Mouse (Mus musculus): ENCODE results near the gene Htr3b. TPM values are rescaled to one million over a fixed set of nuclear protein-coding genes. Genes with fewer than 3 reads are reported as not detected.
A peak's percentile ranks its signal among the peaks of the same experiment; 100 is the strongest.
"Not testable (repeated sequence)": the region's sequence is repeated elsewhere in the genome, so short reads cannot be mapped to it uniquely, and the experiment has no call there.

Htr3b gene
- 0.20 TPM in 1 of 2 replicates, not detected in the other for polyA plus RNA-seq (2015; fragmentation: Nextera tagmentation; extraction: Ambion mirVana)

- peaks cover 8% of the 10 kb centered on the region; the same call in 1 of the 2 replicates for H3K27me3 ChIP-seq
- no peak within 1 kb of the TSS for H3K4me2 ChIP-seq
- no peak for ATAC-seq (ENCODE audit: borderline replicate concordance, extremely low read depth, low FRiP score, low TSS enrichment)
- H3K9ac ChIP-seq, result no peak within 1 kb of the TSS
- H3K4me1 ChIP-seq, result no peaks in the 10 kb centered on the region
- no peak within 1 kb of the TSS for H3K27ac ChIP-seq
- no peaks in the 10 kb centered on the region for H3K36me3 ChIP-seq
- WGBS, result 62% methylated on average over 7 of the region's 7 CpGs
- H3K9me3 ChIP-seq, result no peaks in the 10 kb centered on the region
- no peak within 1 kb of the TSS for H3K4me3 ChIP-seq
Measured at GRCm38 (mm10) chr9:48964587-48965040, at the start of gene Htr3b. Htr3b (minus strand) TSS chr9:48964990.

GRCm38 (mm10) chr9:48999256-48999655 is 34.5 kb upstream of the Htr3b start:
- Histone ChIP-seq H3K4me1 (no peaks in the 10 kb centered on the region), H3K36me3 (peaks cover 17% of the 10 kb centered on the region), H3K27ac (no peak overlapping the region), H3K9ac (no peak overlapping the region), H3K4me3 (no peak overlapping the region), H3K27me3 (no peaks in the 10 kb centered on the region), H3K4me2 (no peak overlapping the region), H3K9me3 (no peaks in the 10 kb centered on the region)
- no peak for ATAC-seq (ENCODE audit: borderline replicate concordance, extremely low read depth, low FRiP score, low TSS enrichment)
- 86% methylated on average over 6 of the region's 6 CpGs for WGBS

- no peak overlapping the region for H3K4me3 ChIP-seq
- H3K4me1 ChIP-seq, result no peaks in the 10 kb centered on the region
- no peak overlapping the region for H3K9ac ChIP-seq
- ATAC-seq (ENCODE audit: borderline replicate concordance, extremely low read depth, low FRiP score, low TSS enrichment), result no peak
- 85% methylated on average over 1 of the region's 1 CpGs for WGBS
- H3K27ac ChIP-seq, result no peak overlapping the region
- H3K27me3 ChIP-seq, result no peaks in the 10 kb centered on the region
- H3K4me2 ChIP-seq, result no peak overlapping the region
- no peaks in the 10 kb centered on the region for H3K9me3 ChIP-seq
- peaks cover 2% of the 10 kb centered on the region for H3K36me3 ChIP-seq
Measured at GRCm38 (mm10) chr9:48995735-48996134, 30.9 kb upstream of the Htr3b start.

- Histone ChIP-seq H3K36me3 (no peaks in the 10 kb centered on the region), H3K27ac (no peak overlapping the region), H3K9ac (no peak overlapping the region), H3K27me3 (no peaks in the 10 kb centered on the region), H3K4me1 (no peaks in the 10 kb centered on the region), H3K4me3 (no peak overlapping the region), H3K4me2 (no peak overlapping the region), H3K9me3 (no peaks in the 10 kb centered on the region)
- WGBS, result 89% methylated on average over 7 of the region's 7 CpGs
- no peak for ATAC-seq (ENCODE audit: borderline replicate concordance, extremely low read depth, low FRiP score, low TSS enrichment)
Measured at GRCm38 (mm10) chr9:48994779-48995178, 30.0 kb upstream of the Htr3b start.

- H3K4me3 ChIP-seq, result no peak overlapping the region
- H3K27me3 ChIP-seq, result no peaks in the 10 kb centered on the region
- H3K9ac ChIP-seq, result no peak overlapping the region
- H3K27ac ChIP-seq, result no peak overlapping the region
- H3K36me3 ChIP-seq, result no peaks in the 10 kb centered on the region
- H3K4me2 ChIP-seq, result no peak overlapping the region
- peaks cover 18% of the 10 kb centered on the region for H3K4me1 ChIP-seq
- H3K9me3 ChIP-seq, result no peaks in the 10 kb centered on the region
- 78% methylated on average over 5 of the region's 5 CpGs for whole genome bisulfite sequencing
- no peak for ATAC-seq (ENCODE audit: borderline replicate concordance, extremely low read depth, low FRiP score, low TSS enrichment)
Measured at GRCm38 (mm10) chr9:48991671-48992070, 26.9 kb upstream of the Htr3b start.

GRCm38 (mm10) chr9:48987201-48988101 is 22.7 kb upstream of the Htr3b start:
- no peak for ATAC-seq (ENCODE audit: borderline replicate concordance, extremely low read depth, low FRiP score, low TSS enrichment)
- WGBS, result 30% methylated on average over 12 of the region's 12 CpGs
- no peaks in the 10 kb centered on the region for H3K9me3 ChIP-seq
- no peaks in the 10 kb centered on the region for H3K27me3 ChIP-seq
- no peaks in the 10 kb centered on the region for H3K36me3 ChIP-seq
- H3K4me3 ChIP-seq, result peak overlapping the region; percentile 0; the same call in 1 of the 2 replicates
- H3K27ac ChIP-seq, result no peak overlapping the region
- H3K4me1 ChIP-seq, result peaks cover 19% of the 10 kb centered on the region
- no peak overlapping the region; the same call in 1 of the 2 replicates for H3K9ac ChIP-seq
- peak overlapping the region; percentile 31 for H3K4me2 ChIP-seq

- no peaks in the 10 kb centered on the region for H3K27me3 ChIP-seq
- H3K4me2 ChIP-seq, result peak overlapping the region; percentile 80
- no peak overlapping the region for H3K9ac ChIP-seq
- no peaks in the 10 kb centered on the region for H3K36me3 ChIP-seq
- 28% methylated on average over 7 of the region's 7 CpGs for WGBS
- no peak for ATAC-seq (ENCODE audit: borderline replicate concordance, extremely low read depth, low FRiP score, low TSS enrichment)
- no peak overlapping the region for H3K27ac ChIP-seq
- H3K9me3 ChIP-seq, result no peaks in the 10 kb centered on the region
- H3K4me3 ChIP-seq, result peak overlapping the region; percentile 69; the same call in 1 of the 2 replicates
- H3K4me1 ChIP-seq, result peaks cover 19% of the 10 kb centered on the region
Measured at GRCm38 (mm10) chr9:48986616-48987141, 21.9 kb upstream of the Htr3b start.

GRCm38 (mm10) chr9:48985708-48986088 is 20.9 kb upstream of the Htr3b start:
- under 1% methylated on average over 20 of the region's 20 CpGs for WGBS
- Histone ChIP-seq H3K9ac (peak overlapping the region; percentile 65), H3K36me3 (no peaks in the 10 kb centered on the region), H3K27me3 (no peaks in the 10 kb centered on the region), H3K9me3 (no peaks in the 10 kb centered on the region), H3K4me1 (peaks cover 19% of the 10 kb centered on the region), H3K4me2 (peak overlapping the region; percentile 80), H3K4me3 (peak overlapping the region; percentile 69), H3K27ac (peak overlapping the region; percentile 62)
- no peak for ATAC-seq (ENCODE audit: borderline replicate concordance, extremely low read depth, low FRiP score, low TSS enrichment)

- peaks cover 19% of the 10 kb centered on the region for H3K4me1 ChIP-seq
- peak within 1 kb of the TSS; percentile 91 for H3K27ac ChIP-seq
- WGBS, result under 1% methylated on average over 82 of the region's 94 CpGs
- peak; percentile 95 for ATAC-seq (ENCODE audit: borderline replicate concordance, extremely low read depth, low FRiP score, low TSS enrichment)
- H3K36me3 ChIP-seq, result no peaks in the 10 kb centered on the region
- H3K4me3 ChIP-seq, result peak within 1 kb of the TSS; percentile 69
- H3K4me2 ChIP-seq, result peak within 1 kb of the TSS; percentile 80
- peak within 1 kb of the TSS; percentile 65 for H3K9ac ChIP-seq
- H3K27me3 ChIP-seq, result no peaks in the 10 kb centered on the region
- no peaks in the 10 kb centered on the region for H3K9me3 ChIP-seq
Measured at GRCm38 (mm10) chr9:48984845-48985707, 20.3 kb upstream of the Htr3b start, which contains the start of gene Usp28. Usp28 (plus strand) TSS chr9:48985375.

GRCm38 (mm10) chr9:48984320-48984844 is 19.6 kb upstream of the Htr3b start:
- H3K4me3 ChIP-seq, result peak overlapping the region; percentile 69
- peak overlapping the region; percentile 91 for H3K27ac ChIP-seq
- no peaks in the 10 kb centered on the region for H3K36me3 ChIP-seq
- peak overlapping the region; percentile 67 for H3K4me2 ChIP-seq
- H3K9ac ChIP-seq, result peak overlapping the region; percentile 63
- no peak for ATAC-seq (ENCODE audit: borderline replicate concordance, extremely low read depth, low FRiP score, low TSS enrichment)
- no peaks in the 10 kb centered on the region for H3K27me3 ChIP-seq
- peaks cover 19% of the 10 kb centered on the region for H3K4me1 ChIP-seq
- no peaks in the 10 kb centered on the region for H3K9me3 ChIP-seq
- 17% methylated on average over 8 of the region's 8 CpGs for WGBS

- H3K9me3 ChIP-seq; H3K36me3 ChIP-seq; H3K27me3 ChIP-seq; H3K9ac ChIP-seq; ATAC-seq (ENCODE audit: borderline replicate concordance, extremely low read depth, low FRiP score, low TSS enrichment); H3K4me2 ChIP-seq; H3K27ac ChIP-seq; H3K4me3 ChIP-seq: not testable (repeated sequence)
- peaks cover 19% of the 10 kb centered on the region for H3K4me1 ChIP-seq
- 90% methylated on average over 6 of the region's 6 CpGs for WGBS
Measured at GRCm38 (mm10) chr9:48983801-48984200, 19.0 kb upstream of the Htr3b start.
